Mouse (Mus musculus): ENCODE results near the gene Jazf1.

GRCm38 (mm10) chr6:52972138-52972537, 96.3 kb downstream of the Jazf1 start:
- peak; percentile 21; the same call in 1 of the 2 replicates for TF ChIP-seq CTCF (conservative IDR thresholded peaks at IDR 0.05; ENCODE audit: low read length)
- no peak for TF ChIP-seq POU5F1 (IDR thresholded peaks at IDR 0.05; ENCODE audit: borderline replicate concordance, low read length)
- no peak for TF ChIP-seq NANOG (IDR thresholded peaks at IDR 0.05; ENCODE audit: borderline replicate concordance, low read length)
